Mouse (Mus musculus): Measurements from ENCODE around the gene Actl6b. TPM values are rescaled to one million over a fixed set of nuclear protein-coding genes. Genes with fewer than 3 reads are reported as not detected.
"Not testable (repeated sequence)": the region's sequence is repeated elsewhere in the genome, so short reads cannot be mapped to it uniquely, and the experiment has no call there.

Gene Actl6b
- polyA plus RNA-seq, 1 experiment from 2014 or later = 339 TPM

DNA sequence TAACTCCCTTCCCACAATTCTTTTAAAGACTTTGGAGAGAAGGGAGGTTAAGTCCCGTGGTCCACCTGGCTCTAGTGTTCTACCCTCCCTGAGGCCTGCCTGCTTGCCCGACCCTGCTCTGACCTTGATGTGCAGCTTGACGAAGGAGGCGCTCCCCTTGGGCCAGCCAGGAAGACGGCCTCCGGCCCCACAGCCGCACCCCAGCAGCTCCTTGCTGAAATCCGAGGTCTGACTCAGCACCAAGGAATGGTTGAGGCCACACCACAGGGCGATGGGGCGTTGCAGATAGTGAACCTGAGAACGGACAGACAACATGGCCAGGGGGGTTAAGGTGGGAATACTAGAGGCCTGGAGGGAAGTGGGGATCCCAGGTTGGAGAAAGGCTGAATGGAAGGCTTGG is 60.2 kb downstream of the Actl6b start, which contains the start of gene Pcolce:
TSS of gene Pcolce (minus strand) at position 235 of the 400 bp plus-strand sequence.
- Histone ChIP-seq H3K27ac (no peak within 1 kb of the TSS), H3K27me3 (replicated peaks) (no peaks in the 10 kb centered on the region; the same call in 1 of the 2 replicates), H3K9me3 (no peaks in the 10 kb centered on the region), H3K9ac (no peak within 1 kb of the TSS), H3K36me3 (replicated peaks) (no peaks in the 10 kb centered on the region), H3K4me2 (no peak within 1 kb of the TSS), H3K4me1 (peaks cover 4% of the 10 kb centered on the region; the same call in 1 of the 2 replicates), H3K4me3 (no peak within 1 kb of the TSS)
- 67% methylated on average over 11 of the region's 11 CpGs for WGBS
- ATAC-seq (replicated peaks) = no peak

DNA sequence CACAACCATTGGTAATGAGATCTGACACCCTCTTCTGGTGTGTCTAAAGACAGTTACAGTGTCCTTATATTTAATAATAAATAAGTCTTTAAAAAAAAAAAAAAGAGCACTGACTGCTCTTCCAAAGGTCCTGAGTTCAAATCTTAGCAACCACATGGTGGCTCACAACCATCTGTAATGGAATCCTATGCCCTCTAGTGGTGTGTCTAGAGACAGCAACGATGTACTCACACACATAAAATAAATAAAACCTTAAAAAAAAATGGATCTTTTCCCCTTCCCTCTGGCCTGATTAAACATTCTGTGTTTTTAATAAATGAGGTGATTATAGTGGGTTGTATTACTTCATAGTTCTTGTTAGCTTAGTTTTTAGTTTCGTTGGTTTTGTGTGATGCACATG is 61.6 kb downstream of the Actl6b start:
- not testable (repeated sequence) for H3K36me3 ChIP-seq (replicated peaks); H3K9me3 ChIP-seq; H3K4me3 ChIP-seq; H3K4me1 ChIP-seq; H3K4me2 ChIP-seq; H3K9ac ChIP-seq; H3K27me3 ChIP-seq (replicated peaks); ATAC-seq (replicated peaks); H3K27ac ChIP-seq
- 90% methylated on average over 2 of the region's 2 CpGs for WGBS

DNA sequence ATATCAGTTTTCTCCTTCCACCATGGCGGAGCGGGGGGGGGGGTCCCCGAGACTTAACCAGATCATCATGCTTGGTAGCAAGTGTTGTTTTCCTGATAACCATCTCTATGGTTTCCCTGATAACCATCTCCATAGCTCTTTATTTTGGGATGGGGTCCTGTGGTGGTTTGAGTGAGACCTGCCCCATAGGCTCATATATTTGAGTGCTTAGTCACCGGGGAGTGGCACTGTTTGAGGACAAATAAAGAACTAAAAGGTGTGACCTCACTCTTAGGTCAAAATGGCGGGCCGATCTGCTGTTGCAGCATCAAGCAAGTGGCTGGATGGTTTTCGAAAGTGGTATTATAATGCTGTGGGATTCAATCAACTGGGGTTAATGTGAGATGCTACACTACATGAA is 62.0 kb downstream of the Actl6b start:
- 0 out of 2 replicates have a peak, but pooled peaks cover 3% of the 10 kb centered on the region for H3K4me1 ChIP-seq
- no peak for ATAC-seq (replicated peaks)
- no peaks in the 10 kb centered on the region for H3K27me3 ChIP-seq (replicated peaks)
- no peaks in the 10 kb centered on the region for H3K9me3 ChIP-seq
- no peak overlapping the region for H3K27ac ChIP-seq
- WGBS = 92% methylated on average over 7 of the region's 7 CpGs
- H3K9ac ChIP-seq = no peak overlapping the region
- H3K4me3 ChIP-seq = no peak overlapping the region
- no peak overlapping the region for H3K4me2 ChIP-seq
- no peaks in the 10 kb centered on the region for H3K36me3 ChIP-seq (replicated peaks)

Small RNAs within 50 kb of the gene (microRNA-seq; reads per million reads assigned to microRNA genes)
- gene Mir6418 = 1.5 reads per million

Other genes starting within 250 kb of the Actl6b start
- 106 and 107 TPM in 2 replicates for gene Srrt, start 245.8 kb upstream of the Actl6b start, polyA plus RNA-seq (2015; fragmentation: Nextera tagmentation; extraction: Ambion mirVana)
- gene Trip6, start 239.1 kb upstream of the Actl6b start, polyA plus RNA-seq (2015; fragmentation: Nextera tagmentation; extraction: Ambion mirVana) = 14.7 and 19.1 TPM in 2 replicates
- 27.7 and 29.5 TPM in 2 replicates for gene Slc12a9, start 219.9 kb upstream of the Actl6b start, polyA plus RNA-seq (2015; fragmentation: Nextera tagmentation; extraction: Ambion mirVana)
- gene Ephb4, start 203.4 kb upstream of the Actl6b start, polyA plus RNA-seq (2015; fragmentation: Nextera tagmentation; extraction: Ambion mirVana) = 6.8 and 8.7 TPM in 2 replicates
- 0.50 and 0.51 TPM in 2 replicates for gene Zan, start 76.5 kb upstream of the Actl6b start, polyA plus RNA-seq (2015; fragmentation: Nextera tagmentation; extraction: Ambion mirVana)
- 77.7 and 82.1 TPM in 2 replicates for gene Pop7, start 51.0 kb upstream of the Actl6b start, polyA plus RNA-seq (2015; fragmentation: Nextera tagmentation; extraction: Ambion mirVana)
- gene Gigyf1, start 35.0 kb upstream of the Actl6b start, polyA plus RNA-seq (2015; fragmentation: Nextera tagmentation; extraction: Ambion mirVana) = 20.2 and 23.5 TPM in 2 replicates
- gene Epo, start 20.3 kb upstream of the Actl6b start, polyA plus RNA-seq (2015; fragmentation: Nextera tagmentation; extraction: Ambion mirVana) = not detected in 2 replicates
- 525 and 570 TPM in 2 replicates for gene Gnb2, start 20.0 kb upstream of the Actl6b start, polyA plus RNA-seq (2015; fragmentation: Nextera tagmentation; extraction: Ambion mirVana)
- gene Tfr2, start 16.3 kb downstream of the Actl6b start, polyA plus RNA-seq (2015; fragmentation: Nextera tagmentation; extraction: Ambion mirVana) = 6.2 and 7.9 TPM in 2 replicates
- gene Mospd3, start 47.5 kb downstream of the Actl6b start, polyA plus RNA-seq (2015; fragmentation: Nextera tagmentation; extraction: Ambion mirVana) = 66.9 and 68.2 TPM in 2 replicates
- 15.1 and 16.7 TPM in 2 replicates for gene Pcolce, start 60.3 kb downstream of the Actl6b start, polyA plus RNA-seq (2015; fragmentation: Nextera tagmentation; extraction: Ambion mirVana)
- 0.13 and 0.17 TPM in 2 replicates for gene Fbxo24, start 75.5 kb downstream of the Actl6b start, polyA plus RNA-seq (2015; fragmentation: Nextera tagmentation; extraction: Ambion mirVana)
- gene Lrch4, start 75.6 kb downstream of the Actl6b start, polyA plus RNA-seq (2015; fragmentation: Nextera tagmentation; extraction: Ambion mirVana) = 18.8 and 19.1 TPM in 2 replicates
- 11.3 and 11.8 TPM in 2 replicates for gene Gm20605, start 75.7 kb downstream of the Actl6b start, polyA plus RNA-seq (2015; fragmentation: Nextera tagmentation; extraction: Ambion mirVana)
- 4.8 and 6.8 TPM in 2 replicates for gene Sap25, start 87.8 kb downstream of the Actl6b start, polyA plus RNA-seq (2015; fragmentation: Nextera tagmentation; extraction: Ambion mirVana)
- gene Irs3, start 92.2 kb downstream of the Actl6b start, polyA plus RNA-seq (2015; fragmentation: Nextera tagmentation; extraction: Ambion mirVana) = 0.09 and 0.17 TPM in 2 replicates
- gene Agfg2, start 131.2 kb downstream of the Actl6b start, polyA plus RNA-seq (2015; fragmentation: Nextera tagmentation; extraction: Ambion mirVana) = 17.0 and 18.3 TPM in 2 replicates
- gene Nyap1, start 188.1 kb downstream of the Actl6b start, polyA plus RNA-seq (2015; fragmentation: Nextera tagmentation; extraction: Ambion mirVana) = 58.6 and 61.2 TPM in 2 replicates
- gene Tsc22d4, start 192.2 kb downstream of the Actl6b start, polyA plus RNA-seq (2015; fragmentation: Nextera tagmentation; extraction: Ambion mirVana) = 58.0 and 59.8 TPM in 2 replicates
- gene Ppp1r35, start 225.3 kb downstream of the Actl6b start, polyA plus RNA-seq (2015; fragmentation: Nextera tagmentation; extraction: Ambion mirVana) = 37.3 and 45.0 TPM in 2 replicates
- gene Mepce, start 234.1 kb downstream of the Actl6b start, polyA plus RNA-seq (2015; fragmentation: Nextera tagmentation; extraction: Ambion mirVana) = 10.7 and 10.8 TPM in 2 replicates
- 10.5 and 11.9 TPM in 2 replicates for gene Zcwpw1, start 234.3 kb downstream of the Actl6b start, polyA plus RNA-seq (2015; fragmentation: Nextera tagmentation; extraction: Ambion mirVana)

Data from midbrain, embryonic 15.5 days (tissue).